Mouse (Mus musculus) monocyte, adult 59 days (primary cell): ENCODE data around the gene Pygo1. TPM values are rescaled to one million over a fixed set of nuclear protein-coding genes. Genes with fewer than 3 reads are reported as not detected.

ENCODE experiments used
- total RNA-seq, 2 experiments: library from RNA; stranded (reverse); gene quantifications; one replicate each; pipeline ENCODE4 v1.2.4; 2023

Gene Pygo1
- total RNA-seq: not detected

DNA sequence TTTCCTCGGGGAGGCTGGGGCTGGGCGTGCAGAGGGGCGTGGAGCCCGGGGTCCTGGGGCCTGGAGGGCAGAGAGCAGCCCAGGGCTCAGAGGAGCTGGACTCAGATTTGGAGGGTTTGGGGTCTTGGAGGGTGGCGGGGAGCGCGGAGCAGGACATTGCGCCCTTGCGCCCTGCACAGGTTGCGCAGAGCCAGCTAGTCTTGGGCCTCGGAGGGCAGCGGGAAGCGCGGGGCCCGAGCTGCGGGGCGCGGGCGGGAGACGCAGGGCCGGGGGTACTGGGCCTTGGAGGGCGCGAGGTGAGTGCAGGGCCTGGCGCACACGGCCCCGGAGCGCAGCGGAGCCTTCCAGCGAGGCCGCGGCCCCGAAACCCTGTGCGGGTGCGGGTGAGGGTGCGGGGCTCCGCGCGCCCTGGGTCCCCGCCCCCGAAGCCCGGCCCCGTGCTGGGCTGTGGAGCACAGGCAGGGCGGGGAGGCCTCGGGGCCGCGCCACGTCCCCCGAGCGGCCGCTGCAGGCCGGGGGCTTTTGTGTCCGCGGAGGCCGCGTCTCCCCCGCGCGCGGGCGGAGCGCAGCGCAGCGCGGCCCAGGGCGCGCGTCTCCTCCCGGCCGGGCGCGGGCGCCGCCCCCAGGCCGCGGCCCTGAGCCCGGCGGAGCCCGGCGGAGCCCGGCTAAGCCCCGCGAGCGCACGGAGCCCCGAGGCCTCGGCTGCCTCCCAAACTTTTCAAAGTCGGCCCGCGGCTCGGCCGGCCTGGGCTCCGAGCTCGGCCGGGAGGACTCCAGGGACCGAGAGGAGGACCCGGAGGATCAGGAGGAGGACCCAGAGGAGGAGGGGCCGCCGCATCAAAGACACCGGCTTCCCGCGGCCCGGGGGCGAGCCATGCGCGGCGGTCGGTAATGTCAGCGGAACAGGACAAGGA is at the start of gene Pygo1:
Gene Pygo1, plus strand, starts transcription at position 625 of the 914 bp plus-strand sequence.

DNA sequence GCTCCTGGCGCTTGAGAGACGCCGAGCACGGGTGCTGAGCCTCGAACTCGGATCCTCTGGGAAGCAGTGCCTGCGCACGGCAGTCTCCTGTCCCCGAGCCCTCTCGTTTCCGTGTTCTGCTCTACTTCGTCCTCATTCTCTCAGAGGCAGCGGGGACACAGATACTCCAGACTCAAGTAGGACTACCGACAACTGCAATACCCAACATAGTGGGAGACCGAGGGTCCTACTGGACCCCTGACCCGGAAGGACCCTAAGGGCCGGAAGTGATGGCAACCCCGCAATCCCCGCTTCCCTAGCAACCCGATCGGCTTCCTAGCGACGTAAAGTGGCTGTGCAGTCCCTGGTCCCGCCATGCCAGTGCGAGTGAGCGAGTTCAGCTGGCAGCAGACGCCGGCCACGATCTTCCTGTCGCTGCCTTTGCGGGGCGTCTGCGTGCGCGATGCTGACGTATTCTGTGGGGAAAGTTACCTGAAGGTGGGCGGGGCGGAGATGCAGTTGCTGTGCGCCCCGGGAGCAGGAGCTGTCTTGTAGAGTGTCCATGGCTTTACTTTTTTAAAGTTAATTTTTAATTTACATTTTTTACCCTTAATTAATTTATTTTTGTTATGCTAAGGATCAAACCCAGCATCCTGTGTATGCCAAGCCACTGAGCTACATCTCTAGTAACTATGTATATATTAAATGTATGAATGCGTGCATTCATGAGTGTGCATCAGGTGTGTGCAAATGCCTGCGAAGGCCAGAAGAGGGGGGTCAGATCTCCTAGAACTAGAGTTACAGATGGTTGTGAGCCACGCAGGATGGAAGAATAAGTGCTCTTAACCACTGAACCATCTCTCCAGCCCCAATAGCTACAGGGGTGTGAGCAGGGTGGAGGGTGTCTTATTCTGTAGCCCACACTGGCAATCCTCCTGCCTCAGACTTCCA is 33.3 kb downstream of the Pygo1 start, which contains the start of the genes Dyx1c1 and Gm44503:
Gene Dyx1c1, plus strand, starts transcription at position 265 of the 930 bp plus-strand sequence.
Gene Gm44503, plus strand, starts transcription at position 332 of the 930 bp plus-strand sequence.

DNA sequence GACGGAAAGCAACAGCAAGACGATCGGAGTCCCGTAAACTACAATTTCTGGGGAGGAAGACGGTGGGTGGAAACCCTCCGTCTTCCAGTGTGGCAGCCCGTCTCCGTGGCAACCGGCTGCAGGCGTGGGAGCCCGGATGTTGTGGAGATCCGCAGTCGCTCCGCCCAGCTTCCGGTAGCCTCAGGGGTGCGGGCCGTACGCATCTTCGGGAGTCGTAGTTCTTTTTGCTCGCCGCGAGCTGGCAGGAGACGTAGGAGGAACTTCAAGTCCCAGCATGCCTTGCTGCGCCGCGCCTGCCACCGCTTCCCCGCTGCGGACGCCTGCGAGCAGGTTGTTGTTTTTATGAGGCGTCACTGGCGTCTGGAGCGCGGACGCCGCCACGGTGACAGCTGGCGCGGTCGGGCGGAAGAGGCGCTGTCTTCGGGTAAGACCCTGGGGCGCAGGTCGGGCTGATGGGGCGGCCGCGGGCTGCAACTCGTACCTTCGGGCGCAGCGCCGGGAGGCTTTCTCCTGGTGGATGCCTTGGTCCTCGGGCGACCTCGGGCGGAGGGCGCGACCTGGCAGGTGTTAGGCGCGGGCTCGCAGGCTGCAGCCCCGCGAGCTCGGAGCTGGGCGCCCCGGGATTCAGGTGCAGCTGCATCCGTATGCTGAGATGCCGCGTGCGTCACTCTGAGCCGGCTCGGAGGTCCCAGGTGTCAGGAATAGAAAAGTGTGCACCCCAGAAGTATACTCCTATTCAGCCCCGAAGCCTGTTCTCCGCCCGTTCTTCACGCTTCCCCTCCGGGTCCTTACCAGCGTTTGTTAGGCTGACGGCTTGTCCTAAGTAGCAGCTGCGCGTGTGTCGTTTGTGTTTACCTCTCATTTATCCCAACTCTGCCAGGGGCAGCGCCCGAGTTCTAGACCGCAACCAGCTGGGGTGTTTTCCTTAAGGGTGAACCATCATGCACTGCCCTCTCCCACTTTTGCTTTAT is 60.1 kb downstream of the Pygo1 start, which contains the start of the genes Ccpg1os and Ccpg1:
Gene Ccpg1os, minus strand, starts transcription at position 133 of the 971 bp plus-strand sequence.
Gene Ccpg1, plus strand, starts transcription at position 180 of the 971 bp plus-strand sequence.

Other genes with a start within 250 kb of the Pygo1 start
- gene Prtg, start 118.8 kb upstream of the Pygo1 start, total RNA-seq: not detected
- gene Dyx1c1, start 33.1 kb downstream of the Pygo1 start, total RNA-seq: not detected
- under 1 TPM; 0.12 to 0.37 TPM for gene Gm44503, start 33.2 kb downstream of the Pygo1 start, total RNA-seq
- 1 to 10 TPM; 2.0 to 2.7 TPM for gene Ccpg1os, start 59.7 kb downstream of the Pygo1 start, total RNA-seq
- gene Ccpg1, start 59.8 kb downstream of the Pygo1 start, total RNA-seq: 100 to 1,000 TPM; 115 to 119 TPM
- 10 to 100 TPM; 10.2 to 10.4 TPM for gene Pigb, start 114.7 kb downstream of the Pygo1 start, total RNA-seq
- 10 to 100 TPM; 42.2 to 46.5 TPM for gene Rab27a, start 119.2 kb downstream of the Pygo1 start, total RNA-seq
- 1 to 10 TPM; 2.9 to 3.9 TPM for gene Khdc3, start 176.2 kb downstream of the Pygo1 start, total RNA-seq
- not detected for gene Gm20509, start 176.8 kb downstream of the Pygo1 start, total RNA-seq
- 10 to 100 TPM; 50.2 to 51.4 TPM for gene Rsl24d1, start 187.8 kb downstream of the Pygo1 start, total RNA-seq